Mouse (Mus musculus): ENCODE data around the gene Arid5b.
A peak's percentile ranks its signal among the peaks of the same experiment; 100 is the strongest.

Gene Arid5b

DNA sequence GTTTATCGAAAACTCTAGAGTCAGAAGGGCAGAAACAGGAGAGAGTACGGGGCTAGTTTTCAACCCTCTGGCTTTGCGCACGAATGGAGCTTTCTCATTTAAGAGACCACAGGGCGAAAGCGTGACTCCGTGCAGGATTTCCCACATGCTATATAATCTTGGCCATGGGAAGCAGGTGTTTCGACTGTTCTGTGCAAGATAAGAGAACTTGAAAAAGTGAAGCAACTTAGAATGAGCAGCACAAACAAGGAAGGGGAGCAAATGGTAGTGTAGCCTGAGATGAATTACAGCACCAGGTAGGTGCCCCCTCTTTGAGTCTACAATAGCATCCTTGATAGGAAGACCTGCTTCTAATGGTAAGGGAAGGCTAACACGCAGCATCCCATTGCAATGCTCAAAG is 118.8 kb downstream of the Arid5b start:
- no peak for DNase-seq

DNA sequence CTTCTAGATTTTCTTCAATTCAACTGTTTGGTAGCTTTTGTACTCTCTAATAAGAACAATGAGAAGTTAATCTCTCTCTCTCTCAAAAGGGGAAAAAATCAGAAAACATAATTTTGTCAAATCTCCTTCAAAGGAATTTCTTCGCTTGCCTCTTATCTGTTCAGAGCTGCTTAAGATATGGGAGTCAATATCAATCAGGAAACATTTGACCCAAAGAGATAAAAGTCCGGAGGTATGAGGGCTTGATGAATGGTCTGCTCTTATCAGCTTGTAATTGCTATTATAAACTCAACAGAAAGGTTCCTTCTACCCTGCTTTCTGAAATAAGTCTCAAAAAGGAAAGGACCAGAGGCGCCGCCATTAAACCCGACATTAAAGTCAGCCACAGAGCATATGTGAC is 120.0 kb downstream of the Arid5b start:
- no peak for DNase-seq

DNA sequence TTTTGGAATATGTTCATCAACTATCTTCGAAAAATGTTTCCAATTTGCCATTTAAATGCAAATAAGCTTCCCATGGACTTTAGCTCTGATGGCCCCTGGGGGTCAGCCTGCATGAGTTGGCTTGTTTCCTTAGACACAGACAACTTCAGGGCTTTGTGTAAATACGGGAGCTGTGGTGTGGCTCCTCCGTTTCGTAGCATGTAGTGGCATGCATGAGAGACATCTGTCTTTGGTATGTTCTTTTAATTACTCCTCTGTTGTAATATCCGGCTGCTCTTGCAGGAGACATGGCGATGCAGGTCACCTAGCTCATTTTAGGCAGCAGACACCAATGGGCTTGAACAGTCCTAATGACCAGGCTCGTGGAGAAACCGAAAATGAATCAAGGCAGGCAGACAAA is 121.0 kb downstream of the Arid5b start:
- DNase-seq, result no peak

DNA sequence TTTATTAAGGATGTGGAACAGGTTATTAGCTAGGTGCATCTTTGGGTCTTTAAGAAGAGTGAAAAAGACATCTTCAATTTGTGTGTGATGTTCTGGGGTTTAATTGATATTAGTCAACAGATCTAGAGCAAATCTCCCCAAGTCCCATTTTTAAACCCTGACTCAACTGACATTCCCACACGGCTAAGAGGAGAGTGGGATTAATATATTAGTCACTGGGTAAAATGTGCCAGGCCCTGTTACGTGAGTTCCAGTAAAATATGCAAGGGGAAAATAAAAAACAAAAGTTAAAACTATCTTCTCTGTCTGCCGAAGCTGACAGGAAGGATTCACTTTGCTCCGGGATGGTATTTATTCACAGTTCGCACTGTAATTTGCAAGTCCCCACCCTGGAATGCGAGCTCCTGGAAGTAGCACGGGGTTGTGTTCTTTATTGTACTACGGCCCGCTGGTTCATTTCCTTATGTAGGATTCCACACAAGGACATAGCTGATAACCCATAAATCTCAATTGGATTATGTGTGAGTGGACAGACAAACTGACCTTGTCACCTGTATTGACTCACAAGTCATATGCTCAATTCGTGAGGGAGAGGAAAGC is 121.8 kb downstream of the Arid5b start:
- DNase-seq, result no peak

DNA sequence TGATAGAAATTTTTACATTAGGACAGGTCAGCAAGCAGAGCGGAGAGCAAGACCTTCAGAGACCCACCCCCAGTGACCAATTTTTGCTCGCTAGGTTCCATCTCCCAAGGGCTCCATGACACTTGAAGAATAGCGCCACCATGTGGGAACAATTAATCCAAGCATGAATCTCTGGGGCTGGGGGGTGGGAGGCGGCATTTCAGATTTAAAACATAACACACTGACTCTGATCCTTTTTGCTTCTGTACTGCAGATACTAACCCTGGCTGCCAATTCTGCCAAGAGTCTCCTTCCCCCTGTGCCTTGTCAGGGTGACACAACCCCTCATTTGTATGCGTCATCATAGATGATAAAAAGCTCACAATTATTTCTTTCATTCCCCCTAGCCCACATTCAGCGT is 122.4 kb downstream of the Arid5b start:
- DNase-seq, result no peak

DNA sequence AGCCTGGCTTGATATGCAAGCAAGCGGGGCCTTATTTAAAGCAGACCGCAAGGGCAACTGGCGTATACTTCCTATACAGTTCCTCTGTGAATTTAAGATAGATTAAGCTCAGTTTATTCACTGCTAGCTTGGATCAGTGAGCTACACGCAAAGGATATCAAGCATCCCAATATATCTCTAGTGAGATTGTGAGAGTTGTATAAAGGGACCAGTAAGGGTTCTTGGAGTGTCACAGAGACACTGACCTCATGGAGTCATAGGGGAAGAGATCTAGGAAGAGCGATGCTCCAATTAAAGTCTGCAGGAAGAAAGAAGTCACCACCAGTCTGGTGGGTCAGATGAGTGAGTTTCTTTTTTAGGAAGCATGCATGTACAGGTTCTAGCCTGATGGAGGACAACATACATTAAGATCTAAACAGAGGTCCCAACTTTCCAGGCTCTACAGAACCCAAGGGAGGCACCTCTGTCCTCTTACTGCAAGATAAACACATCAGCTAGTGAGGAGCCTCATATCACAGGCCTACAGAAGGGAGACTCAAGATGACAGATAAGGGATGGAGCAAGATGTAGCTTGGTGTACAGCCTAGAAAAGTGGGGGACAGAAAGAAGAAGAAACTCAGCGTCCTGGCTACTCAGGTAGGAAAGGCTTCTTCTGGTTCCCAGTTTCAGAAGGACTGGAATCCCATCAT is 123.0 kb downstream of the Arid5b start:
- DNase-seq, result no peak

DNA sequence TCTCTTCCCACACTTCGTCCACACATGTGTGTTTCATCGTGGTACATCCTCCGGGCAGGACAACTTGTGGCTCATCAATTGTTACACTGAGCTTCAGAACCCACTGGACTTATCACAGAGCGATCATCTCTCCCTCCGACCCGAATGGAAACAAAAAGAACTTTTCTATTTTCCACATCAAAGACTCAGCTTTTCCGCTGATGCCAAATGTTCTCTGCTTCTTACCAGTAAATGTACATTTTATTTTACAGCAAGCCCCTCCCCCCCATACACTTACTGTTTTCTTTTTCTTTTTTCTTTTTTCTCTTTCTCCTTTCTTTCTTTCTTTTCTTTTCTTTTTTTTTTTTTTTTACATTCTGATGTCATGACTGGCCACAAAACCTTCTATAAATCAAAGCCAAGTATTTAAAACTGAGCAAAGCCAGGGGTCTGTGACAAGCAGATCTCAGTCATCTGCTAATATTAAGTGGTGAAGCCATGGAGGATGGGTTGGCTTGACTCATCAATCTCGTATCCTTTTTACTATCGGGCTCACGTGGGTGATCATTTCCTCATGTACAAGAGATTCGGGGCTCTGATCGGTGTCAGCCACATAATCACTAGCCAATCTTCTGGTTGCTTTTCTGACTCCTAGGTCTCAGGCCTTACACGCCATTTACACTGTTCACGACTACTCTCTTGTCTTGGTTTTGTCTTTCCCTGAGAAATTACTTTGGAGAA is 124.3 kb downstream of the Arid5b start:
- DNase-seq, result no peak

- DNase-seq, result peak; percentile 55
Observed at GRCm38 (mm10) chr10:68153344-68154045, 125.0 kb downstream of the Arid5b start.

DNA sequence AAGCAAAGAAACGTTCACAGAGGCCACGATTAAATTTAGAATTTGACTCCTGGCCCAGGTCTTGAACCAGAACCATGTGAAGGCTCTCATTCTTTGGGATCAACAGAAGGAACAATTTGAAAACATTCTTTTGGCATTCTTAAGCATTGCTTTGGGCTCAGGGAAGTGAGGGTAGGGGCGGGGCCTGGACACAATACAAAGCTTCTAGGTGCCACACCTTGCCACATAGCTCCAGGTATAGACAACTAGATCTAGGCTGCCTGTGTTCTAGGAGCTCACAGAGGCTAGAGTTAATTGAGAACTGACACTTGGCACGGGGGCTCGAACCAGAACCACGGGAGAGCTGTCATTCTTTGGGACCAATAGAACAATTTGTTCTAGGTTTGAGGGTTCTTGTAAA is 130.0 kb downstream of the Arid5b start:
- DNase-seq, result no peak

DNA sequence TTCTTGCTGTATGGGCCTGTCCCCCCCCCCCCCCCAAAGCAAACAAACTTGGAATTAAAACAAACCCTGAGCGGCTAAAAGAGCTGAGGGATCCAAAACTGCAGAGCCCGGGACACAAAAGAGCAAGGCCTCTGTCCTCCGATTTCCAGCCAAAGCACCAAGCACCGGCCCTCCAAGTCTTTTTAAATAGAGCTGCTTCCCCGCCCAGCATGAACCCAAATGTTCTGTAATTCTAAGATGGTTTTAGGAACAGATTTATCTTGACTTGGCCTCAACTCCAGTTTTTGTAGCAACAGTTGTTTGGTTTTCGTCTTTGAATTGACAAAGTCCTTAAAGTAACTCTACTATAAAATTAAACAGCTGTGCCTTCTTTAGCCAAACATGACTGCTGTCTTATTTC is 130.8 kb downstream of the Arid5b start:
- DNase-seq, result no peak

- DNase-seq, result peak; percentile 79
Observed at GRCm38 (mm10) chr10:68146842-68147241, 131.7 kb downstream of the Arid5b start.

GRCm38 (mm10) chr10:68145286-68145950 is 133.1 kb downstream of the Arid5b start:
- DNase-seq, result no peak

- peak; percentile 41 for DNase-seq
Observed at GRCm38 (mm10) chr10:68142501-68142900, 136.0 kb downstream of the Arid5b start.

DNA sequence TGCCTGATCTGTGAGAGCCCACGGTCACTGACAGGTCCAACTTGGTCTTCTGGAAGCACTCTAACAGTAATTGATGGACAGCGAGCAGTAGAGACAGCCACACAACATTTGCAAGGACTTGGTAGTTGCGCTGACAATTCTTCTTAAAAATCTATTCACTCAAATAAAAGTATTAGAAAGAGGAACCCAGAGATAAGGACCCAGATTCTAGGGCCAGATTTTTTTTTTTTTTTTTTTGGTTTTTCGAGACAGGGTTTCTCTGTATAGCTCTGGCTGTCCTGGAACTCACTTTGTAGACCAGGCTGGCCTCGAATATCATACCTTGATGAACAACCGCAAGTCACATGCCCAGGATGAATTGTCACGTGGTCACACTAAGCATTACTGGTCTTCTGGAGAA is 137.0 kb downstream of the Arid5b start:
- no peak for DNase-seq

- no peak for DNase-seq
Observed at GRCm38 (mm10) chr10:68140871-68141270, 137.7 kb downstream of the Arid5b start.

- DNase-seq, result no peak
Observed at GRCm38 (mm10) chr10:68140306-68140705, 138.2 kb downstream of the Arid5b start.

- no peak for DNase-seq
Observed at GRCm38 (mm10) chr10:68138123-68138522, 140.4 kb downstream of the Arid5b start.

GRCm38 (mm10) chr10:68137151-68137833 is 141.2 kb downstream of the Arid5b start:
- peak; percentile 47 for DNase-seq

GRCm38 (mm10) chr10:68136480-68137083 is 142.0 kb downstream of the Arid5b start:
- peak; percentile 84 for DNase-seq

GRCm38 (mm10) chr10:68136051-68136450 is 142.5 kb downstream of the Arid5b start:
- no peak for DNase-seq

- no peak for DNase-seq
Observed at GRCm38 (mm10) chr10:68135416-68135815, 143.1 kb downstream of the Arid5b start.

GRCm38 (mm10) chr10:68134549-68134948 is 144.0 kb downstream of the Arid5b start:
- peak; percentile 36 for DNase-seq

Data from retina, postnatal 1 day (tissue).